Mouse (Mus musculus): ENCODE data around the gene Eea1.
"Not testable (repeated sequence)": the region's sequence is repeated elsewhere in the genome, so short reads cannot be mapped to it uniquely, and the experiment has no call there.

The Eea1 gene

DNA sequence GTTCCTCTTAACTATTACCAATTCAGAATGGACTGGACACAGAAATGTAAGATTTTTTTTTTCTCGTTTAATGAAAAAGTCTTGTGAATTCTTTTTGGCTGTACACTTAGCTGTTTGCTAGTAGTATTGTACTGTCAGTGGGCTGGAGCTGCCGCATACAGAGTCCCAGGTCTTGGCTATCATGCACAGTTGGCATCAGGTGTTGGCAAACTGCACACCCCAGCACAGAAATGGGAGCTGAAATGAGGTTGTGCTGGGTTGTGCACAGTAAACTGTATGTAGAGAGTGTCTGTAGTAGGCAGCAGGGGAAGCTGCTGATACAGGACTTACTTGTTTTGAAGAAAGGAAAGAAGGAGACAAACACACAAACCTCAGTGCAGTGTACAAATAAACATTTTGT lies 103.8 kb downstream of the Eea1 start:
- in situ Hi-C loops (cut with MboI; ENCODE audit: low sequenced_read_pairs) = no loop called here

DNA sequence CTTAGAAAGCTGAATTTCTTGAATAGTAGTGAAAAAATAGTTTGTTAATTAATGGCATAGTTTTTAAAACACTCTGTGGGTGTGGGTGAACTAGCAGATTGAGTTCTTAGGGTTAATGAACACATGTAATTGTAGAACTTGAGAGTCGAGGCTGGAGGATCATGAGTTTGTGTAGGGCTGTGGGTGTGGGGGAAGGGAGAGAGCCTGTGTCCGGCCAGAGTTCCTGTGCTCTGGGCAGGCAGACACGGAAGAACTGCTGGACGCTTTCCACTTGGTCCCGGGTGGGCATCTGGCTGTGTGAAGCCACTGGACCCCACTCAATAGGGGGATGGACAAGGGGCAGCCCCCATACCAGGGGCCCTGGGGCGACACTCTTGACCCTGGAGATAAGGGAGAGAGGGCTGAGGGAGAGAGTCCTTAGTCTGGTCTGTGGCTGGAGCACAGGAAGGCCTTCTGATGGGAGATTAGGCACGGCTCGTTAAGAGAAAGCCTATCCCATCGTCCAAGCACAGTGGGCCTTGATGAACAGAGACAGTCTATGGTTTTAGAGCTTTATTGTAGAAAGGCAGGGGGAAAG lies 107.6 kb downstream of the Eea1 start:
- in situ Hi-C loops (cut with MboI; ENCODE audit: low sequenced_read_pairs) = no loop called here

DNA sequence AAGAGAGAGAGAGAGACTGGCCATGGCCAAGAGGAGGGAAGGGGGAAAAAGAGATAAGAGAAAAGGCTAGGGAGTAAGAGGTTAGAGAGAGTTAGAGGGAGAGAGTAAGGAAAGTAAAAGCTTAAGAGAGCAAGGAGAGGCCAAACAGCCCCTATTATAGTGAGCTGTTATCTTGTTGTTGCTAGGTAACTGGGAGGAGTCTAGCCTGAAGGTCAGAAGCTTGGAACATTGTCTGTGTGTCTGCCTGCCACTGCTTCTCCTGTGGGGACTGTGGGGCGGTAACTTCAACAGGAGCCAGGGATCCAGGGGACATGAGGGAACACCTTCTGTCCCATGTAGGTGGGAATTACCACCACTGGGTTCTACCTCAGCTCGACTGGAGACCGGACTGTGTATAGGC lies 108.1 kb downstream of the Eea1 start:
- in situ Hi-C loops (cut with MboI; ENCODE audit: low sequenced_read_pairs) = no loop called here

DNA sequence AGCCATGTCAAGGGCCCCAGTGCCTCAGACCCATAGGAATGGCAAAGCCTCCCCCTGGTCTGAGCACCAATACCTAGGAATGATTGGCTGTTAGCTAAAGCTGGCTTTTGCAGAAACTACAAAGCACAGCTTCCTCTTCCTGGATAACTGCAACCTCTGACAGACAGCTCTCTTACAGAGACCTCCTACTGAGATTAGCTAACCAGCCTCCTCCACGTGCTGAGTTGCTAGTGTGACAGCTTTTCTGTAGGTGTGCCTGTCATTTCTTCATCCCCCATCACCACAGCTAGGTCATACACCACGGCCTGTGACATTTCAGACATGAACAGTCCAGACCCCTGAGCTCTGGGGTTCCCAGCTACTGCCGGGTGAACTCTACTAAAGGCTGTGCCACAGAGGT lies 126.9 kb downstream of the Eea1 start:
- in situ Hi-C loops (cut with MboI; ENCODE audit: low sequenced_read_pairs) = no loop called here

DNA sequence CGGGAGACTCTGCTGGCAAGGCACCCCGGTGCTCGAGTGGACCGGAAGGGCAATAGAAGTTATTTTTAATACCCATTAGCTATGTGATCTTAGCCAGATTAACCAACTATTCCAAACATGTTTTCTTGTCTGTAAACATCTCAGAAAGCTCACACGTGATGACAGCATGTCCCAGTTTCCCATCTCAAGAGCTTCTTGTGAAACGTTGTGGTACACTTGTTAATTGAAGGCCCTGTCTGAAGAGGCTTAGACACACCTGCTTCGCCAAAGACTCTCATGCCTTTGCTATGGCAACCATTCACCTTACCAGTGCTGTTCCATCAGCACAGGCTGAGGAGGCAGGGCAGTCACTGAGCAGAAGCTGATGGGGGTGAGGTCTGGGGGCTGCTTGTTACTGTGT lies 133.9 kb downstream of the Eea1 start:
- in situ Hi-C loops (cut with MboI; ENCODE audit: low sequenced_read_pairs) = no loop called here

DNA sequence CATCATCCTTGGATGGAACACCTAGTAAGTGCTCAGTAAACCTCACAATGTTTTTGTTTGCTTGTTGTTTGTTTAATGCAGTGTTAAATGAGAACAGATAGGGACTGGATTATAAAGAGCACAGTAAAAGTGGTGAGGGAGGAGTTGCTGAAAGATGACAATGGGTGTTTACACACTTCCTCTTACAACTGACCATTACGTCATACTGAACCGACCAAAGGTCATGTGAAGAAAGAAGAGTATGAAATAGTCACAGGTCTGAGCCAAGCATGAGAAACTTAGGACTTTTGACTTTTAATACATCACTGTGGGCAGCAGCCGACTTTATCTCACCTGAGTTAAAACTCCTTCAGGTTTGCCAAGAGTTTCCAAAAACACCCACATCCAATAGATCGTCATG lies 135.0 kb downstream of the Eea1 start:
- in situ Hi-C loops (cut with MboI; ENCODE audit: low sequenced_read_pairs) = no loop called here

DNA sequence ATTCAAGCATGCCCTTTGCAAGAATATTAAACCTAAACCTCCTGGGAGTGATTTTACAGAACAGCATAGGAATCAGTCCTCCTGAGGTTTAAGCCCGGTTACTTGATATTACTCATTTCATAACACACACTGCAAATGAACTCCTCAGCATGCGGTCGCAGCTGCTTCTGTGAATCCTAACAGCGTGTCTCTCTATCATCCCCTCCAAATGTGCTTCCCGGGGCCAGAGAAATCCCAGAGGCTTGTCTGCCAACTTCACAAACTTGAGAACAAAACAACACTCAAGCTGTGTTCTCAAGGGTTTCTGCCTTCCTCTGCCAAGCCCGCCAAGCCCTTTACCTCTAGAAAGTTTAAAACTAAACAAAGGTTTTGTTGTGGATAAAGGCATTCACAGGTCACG lies 135.4 kb downstream of the Eea1 start:
- in situ Hi-C loops (cut with MboI; ENCODE audit: low sequenced_read_pairs) = no loop called here

DNA sequence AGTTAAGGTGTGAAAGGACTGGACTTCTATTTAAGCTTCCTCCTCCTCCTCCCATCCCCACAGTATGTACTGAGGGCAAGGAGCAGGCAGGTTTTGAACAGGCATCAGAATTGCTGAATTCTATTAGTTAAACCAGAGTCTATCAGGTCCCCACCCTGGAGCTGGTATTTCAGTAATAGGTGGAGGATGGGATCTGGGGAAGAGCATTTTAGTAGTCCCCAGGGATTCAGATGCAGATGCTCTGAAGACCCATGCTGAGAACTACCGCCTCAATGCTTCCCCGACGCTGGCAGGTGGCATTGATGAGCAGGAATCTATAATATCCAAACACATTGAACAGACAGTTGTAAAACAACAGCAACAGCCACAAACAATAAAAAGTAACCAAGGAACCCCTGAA lies 136.0 kb downstream of the Eea1 start:
- in situ Hi-C loops (cut with MboI; ENCODE audit: low sequenced_read_pairs) = no loop called here

DNA sequence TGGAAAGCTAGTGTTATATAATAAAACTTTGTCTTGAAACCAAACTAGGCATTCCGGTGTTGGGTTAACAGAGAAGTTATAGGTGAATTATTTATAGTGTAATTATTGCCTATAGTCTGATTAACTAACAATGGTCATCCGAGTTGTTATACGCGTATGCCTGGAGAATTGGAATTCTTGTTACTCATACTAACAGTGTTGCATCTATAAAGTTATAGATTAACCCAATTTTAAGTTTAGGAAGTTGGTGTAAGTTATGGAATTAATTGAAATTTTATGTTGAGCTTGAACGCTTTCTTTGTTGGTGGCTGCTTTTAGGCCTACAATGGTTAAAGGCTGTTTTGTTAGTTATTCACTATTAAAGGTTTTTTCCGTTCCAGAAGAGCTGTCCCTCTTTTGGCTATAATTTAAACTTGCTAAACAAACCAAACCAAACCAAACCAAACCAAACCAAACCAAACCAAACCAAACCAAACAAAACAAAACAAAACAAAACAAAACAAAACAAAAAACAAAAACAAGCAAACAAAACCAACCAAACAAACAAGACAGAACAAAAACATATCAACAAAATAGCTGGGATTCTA lies 137.1 kb downstream of the Eea1 start:
- in situ Hi-C loops (cut with MboI; ENCODE audit: low sequenced_read_pairs) = not testable (repeated sequence)

DNA sequence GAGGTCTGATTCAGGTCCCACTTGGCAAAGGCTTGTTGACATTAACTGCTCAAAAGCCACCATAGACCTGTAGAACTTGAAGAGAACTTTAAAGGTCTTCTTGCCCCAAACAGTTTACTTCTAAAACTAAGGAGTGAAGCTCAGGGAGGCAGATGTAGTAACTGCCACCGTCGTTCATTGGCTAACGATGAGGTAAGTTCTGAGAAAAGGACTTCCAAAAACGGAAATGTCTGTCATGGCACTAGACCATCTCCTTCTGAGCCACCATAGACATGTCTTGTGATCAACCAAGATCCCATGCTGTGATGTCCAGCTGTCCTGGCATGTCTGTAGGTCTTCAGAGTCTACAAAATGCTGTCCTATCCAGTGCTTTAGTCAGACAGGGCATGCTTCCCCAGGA lies 139.4 kb downstream of the Eea1 start:
- in situ Hi-C loops (cut with MboI; ENCODE audit: low sequenced_read_pairs) = no loop called here

DNA sequence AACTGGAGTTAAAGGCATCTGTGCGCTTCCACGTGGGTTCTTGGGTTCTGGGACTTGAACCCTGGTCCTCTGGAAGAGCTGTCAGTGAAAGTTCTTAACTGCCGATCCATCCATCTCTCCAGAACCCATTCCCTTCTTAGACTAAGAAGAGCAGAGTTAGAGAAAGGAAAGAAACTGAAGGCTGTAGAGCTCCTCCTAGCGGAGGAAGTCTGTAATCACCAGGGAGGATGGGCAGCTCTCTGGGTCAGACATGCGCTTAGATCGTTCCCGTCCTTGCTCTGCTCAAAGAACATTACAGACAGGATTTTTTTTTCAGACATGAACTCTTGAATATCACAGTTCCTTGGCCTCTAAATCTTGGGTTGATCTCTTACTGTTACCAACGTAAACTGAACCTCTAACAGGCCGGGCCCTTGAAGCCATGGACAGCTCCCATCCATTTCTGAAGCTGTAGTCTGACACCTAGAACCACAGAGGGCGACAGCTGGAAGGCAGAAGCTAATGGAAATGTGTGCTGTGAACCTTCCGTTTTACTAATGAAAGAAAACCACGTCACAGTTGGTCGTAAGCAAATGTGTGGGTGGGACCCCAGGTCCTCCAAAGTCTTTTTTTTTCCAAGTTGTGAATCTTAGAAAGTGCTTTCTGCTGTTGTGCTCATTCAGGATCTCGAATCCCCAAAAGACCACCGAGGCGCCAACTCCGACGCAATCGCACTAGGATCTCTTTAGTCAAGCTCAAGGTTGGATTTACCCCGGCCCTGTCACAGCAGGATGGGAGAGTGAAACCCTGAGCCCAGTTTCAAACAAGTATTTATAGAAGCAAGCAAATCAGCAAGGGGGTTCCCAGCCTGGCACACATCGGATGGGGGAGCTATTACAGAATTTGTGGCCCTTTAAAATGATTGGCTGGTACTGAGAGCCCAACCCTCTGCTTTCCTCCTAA lies 140.3 kb downstream of the Eea1 start:
- in situ Hi-C loops (cut with MboI; ENCODE audit: low sequenced_read_pairs) = no loop called here

DNA sequence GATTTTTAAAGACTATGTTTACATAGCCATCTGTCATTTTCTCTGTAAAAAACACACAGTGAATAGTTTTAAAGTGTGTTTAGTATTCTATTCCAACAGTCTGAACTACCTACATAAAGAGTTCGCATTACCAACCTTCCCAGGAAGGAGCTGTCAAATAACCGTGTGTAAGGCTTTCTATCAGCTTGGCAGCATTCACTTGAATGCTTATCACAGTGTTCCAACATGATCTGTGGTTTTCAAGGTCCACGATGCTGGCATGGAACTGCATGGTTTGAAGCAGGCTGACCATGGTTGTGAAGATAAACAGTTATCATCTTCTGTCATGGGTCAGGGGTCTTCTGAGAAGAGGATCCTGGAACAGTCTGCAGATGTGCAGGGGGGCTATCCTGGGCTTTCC lies 141.8 kb downstream of the Eea1 start:
- in situ Hi-C loops (cut with MboI; ENCODE audit: low sequenced_read_pairs) = no loop called here

DNA sequence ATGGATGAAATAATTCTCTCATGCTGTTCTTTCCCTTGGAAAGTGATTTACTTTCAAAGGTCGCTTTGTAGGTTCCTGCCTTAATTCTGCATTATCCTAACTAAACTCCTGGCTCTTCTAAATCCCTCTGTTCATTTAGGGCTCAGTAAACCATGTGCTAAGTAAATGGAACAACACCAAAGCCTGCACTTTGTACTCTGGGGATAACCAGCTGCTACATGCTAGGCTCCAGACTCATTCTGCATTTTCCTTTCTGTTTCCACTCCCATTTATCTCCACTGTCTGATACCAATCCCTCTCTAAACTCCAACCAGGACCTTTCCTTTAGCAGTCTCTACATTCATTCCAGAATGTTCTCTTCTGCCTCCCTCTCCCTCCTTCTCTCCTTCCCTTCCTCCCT lies 149.3 kb downstream of the Eea1 start:
- in situ Hi-C loops (cut with MboI; ENCODE audit: low sequenced_read_pairs) = no loop called here

DNA sequence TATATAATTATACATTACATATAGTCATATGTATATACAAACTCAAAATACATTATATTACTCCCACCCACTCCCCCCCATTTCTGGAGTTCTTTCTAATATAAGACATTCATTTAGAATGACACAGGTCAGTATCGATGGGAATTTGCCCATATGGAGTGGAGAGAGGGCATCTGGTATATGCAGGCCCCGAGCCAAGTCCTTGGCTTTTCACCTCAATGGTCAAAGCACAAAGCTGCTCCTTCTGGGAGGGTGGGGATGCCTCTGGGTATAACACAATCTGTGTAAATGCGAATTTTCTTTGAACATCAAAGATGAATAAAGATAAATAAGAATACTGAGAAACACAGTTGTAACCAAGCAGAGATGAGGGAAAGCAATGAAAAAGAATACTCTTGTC lies 149.9 kb downstream of the Eea1 start:
- in situ Hi-C loops (cut with MboI; ENCODE audit: low sequenced_read_pairs) = no loop called here

DNA sequence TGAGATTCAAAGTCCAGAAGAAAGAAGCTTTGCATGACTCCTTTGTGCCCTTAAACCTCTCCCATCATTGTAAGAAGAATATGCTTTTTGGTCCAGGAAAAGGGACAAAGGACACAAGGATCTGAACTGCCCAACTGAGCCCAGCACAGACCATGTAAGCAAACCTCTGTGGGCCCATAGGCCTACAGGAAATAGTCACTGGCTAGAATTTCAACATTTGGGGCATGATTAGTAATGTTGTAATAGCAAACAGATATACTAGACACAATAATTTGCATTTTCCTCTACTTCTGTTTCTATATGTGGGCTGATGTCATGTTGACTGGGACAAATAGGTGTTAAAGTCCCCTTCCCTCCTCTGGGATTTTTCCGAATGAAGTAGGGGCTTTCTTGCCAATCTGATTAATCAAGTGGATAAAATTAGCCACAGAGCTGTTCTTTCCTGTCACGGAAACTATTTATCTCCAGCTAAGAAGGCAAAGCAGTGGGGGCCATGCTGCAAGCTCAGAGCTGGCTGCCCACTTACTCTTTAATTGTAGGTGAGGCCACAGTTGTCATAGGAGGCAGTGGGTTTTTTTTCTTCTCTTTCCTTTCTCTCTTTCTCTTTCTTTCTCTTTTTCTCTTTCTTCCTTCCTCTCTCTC lies 153.6 kb downstream of the Eea1 start:
- in situ Hi-C loops (cut with MboI; ENCODE audit: low sequenced_read_pairs) = no loop called here

DNA sequence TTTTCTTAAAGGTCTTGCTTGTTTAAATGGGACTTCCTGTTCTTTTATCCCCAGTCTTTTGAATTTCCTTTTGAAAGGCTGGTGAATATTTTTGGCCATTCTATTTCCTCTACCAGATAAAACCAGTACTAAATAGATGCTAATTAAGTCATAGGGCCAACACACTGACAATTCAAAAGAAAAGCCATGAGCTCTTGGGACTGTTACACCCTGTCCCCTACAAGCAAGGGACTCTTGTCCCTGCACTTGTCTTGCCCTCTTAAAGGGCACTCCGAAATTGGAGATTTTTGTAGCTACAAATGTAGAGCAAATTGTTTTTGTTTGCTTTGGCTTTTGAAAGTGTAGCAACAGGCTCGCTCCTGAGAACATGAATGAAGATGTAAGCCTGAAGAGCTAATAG lies 154.1 kb downstream of the Eea1 start:
- in situ Hi-C loops (cut with MboI; ENCODE audit: low sequenced_read_pairs) = no loop called here

Data from CH12F3 (cell line).